ENCODE assay signal across 4 mouse cellular contexts in the genomic region with DNA sequence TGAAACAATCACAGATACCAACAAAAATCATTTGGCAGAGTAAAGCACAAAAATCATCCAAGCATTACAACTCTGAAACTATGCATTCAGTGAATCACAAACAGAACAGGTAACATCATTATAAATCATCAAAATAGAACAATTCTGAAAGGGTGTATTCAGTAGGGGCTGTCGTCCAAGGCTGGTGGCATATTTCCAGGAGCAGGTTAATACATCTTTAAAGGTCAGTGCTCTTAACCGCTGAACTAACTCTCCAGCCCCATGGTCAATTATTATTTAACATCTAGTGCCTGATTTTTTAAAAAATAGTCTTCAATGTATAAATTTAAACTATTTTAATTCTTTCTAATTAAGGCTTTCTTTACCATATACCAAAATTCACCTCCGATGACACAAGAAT. TPM values are rescaled to one million over a fixed set of nuclear protein-coding genes. Genes with fewer than 3 reads are reported as not detected.
"Had no signal": no experiment of that assay in that cellular context is flagged by ENCODE, and none has a peak within 500 bp of the region (broad histone marks: within the 10 kb centered on the region; RNA-seq: fewer than 3 reads in every experiment).

No protein-coding gene starts in this region.

RNA-seq across cellular contexts. Expression of gene 4930438A08Rik, which starts 40.0 kb away (rescaled TPM):
- polyA plus RNA-seq: neural tube, embryonic 13.5 days; neural tube, embryonic 14.5 days; neural tube, embryonic 15.5 days; stomach, embryonic 14.5 days had no signal
